Mouse (Mus musculus) hindbrain, embryonic 16.5 days (tissue): ENCODE data around the gene L2hgdh. TPM values are rescaled to one million over a fixed set of nuclear protein-coding genes. Genes with fewer than 3 reads are reported as not detected.

Source experiments
- ATAC-seq: fragments of 200-750 bp; cut with Nextera tagmentation; 2 replicates; pipeline ENCODE4 v1.8.0; 2017; ENCODE audit warnings: moderate TSS enrichment, moderate library complexity
- H3K27ac ChIP-seq: fragments of 300-500 bp; sonication (generic); 2 replicates; pipeline ENCODE4 v1.5.1; 2014; ENCODE audit warnings: low read depth, mild to moderate bottlenecking, control low read depth, low read length, moderate library complexity
- H3K27me3 ChIP-seq: fragments of 300-500 bp; sonication (generic); replicated peaks from 2 replicates; pipeline ENCODE4 v1.6.1; 2014; ENCODE audit warnings: low read length; ENCODE audit not compliant: control insufficient read depth, insufficient read depth
- H3K36me3 ChIP-seq: fragments of 300-500 bp; sonication (generic); 2 replicates; pipeline ENCODE4 v1.6.1; 2014; ENCODE audit warnings: mild to moderate bottlenecking, low read length, moderate library complexity, mixed read lengths; ENCODE audit not compliant: control insufficient read depth, insufficient read depth
- H3K4me1 ChIP-seq: fragments of 300-500 bp; sonication (generic); 2 replicates; pipeline ENCODE4 v1.6.1; 2014; ENCODE audit warnings: low read depth, low read length; ENCODE audit not compliant: control insufficient read depth, insufficient read depth
- H3K4me2 ChIP-seq: fragments of 300-500 bp; sonication (generic); 2 replicates; pipeline ENCODE4 v1.6.1; 2014; ENCODE audit warnings: mild to moderate bottlenecking, low read length, control low read depth, moderate library complexity
- H3K4me3 ChIP-seq: fragments of 300-500 bp; sonication (generic); 2 replicates; pipeline ENCODE4 v1.5.1; 2014; ENCODE audit warnings: mild to moderate bottlenecking, low read length, control low read depth, moderate library complexity
- H3K9ac ChIP-seq: fragments of 300-500 bp; sonication (generic); 2 replicates; pipeline ENCODE4 v1.6.1; 2014; ENCODE audit warnings: low read depth, mild to moderate bottlenecking, control low read depth, low read length, moderate library complexity
- H3K9me3 ChIP-seq: fragments of 300-500 bp; sonication (generic); 2 replicates; pipeline ENCODE4 v1.6.1; 2014; ENCODE audit warnings: mild to moderate bottlenecking, low read length, moderate library complexity; ENCODE audit not compliant: control insufficient read depth
- WGBS: fragments of 180-500 bp; shearing (Covaris S2); extraction: QIAGEN DNeasy Blood & Tissue Kit; methylation state at CpG from one replicate; pipeline ENCODE4 v1.1.7; 2014; 5-methylcytosine and 5-hydroxymethylcytosine counted together
- polyA plus RNA-seq: library from polyadenylated mRNA; unstranded; fragments of >200 nt; fragmentation: Nextera tagmentation; extraction: Ambion mirVana; gene quantifications from 2 replicates; pipeline ENCODE4 v1.2.1, GENCODE M21; 2015

The L2hgdh gene
- polyA plus RNA-seq, 1 experiment from 2014 or later: 14.4 TPM

DNA sequence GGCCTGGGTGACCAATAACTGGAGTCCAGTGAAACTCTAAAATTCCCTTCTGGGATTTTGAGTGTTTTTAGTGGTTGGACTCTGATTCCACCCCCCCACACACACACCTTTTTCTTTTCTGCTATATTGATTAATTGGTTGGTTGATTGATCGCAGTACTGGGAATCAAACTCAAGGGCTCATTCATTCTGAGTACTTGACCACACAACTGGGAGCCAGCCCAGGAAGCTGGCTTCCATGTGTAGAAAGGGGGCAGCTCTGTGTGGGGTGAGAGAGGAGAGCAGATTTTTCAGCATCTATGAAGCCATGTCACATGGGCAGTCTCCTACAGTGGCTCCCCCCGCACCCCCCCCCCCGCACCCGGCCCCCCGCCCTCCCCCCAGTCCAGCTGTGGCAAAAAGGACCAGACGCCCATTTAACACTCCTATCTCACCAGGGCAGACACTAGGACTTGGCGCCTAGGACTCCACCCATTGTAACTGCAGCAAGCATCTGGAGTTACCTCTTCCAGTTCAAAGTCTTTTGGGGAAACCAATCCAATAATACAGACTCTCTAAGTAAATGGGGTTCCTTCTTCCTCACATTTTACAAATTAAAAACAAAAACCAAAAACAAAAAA is 34.7 kb upstream of the L2hgdh start:
- Histone ChIP-seq H3K27me3 (no peaks in the 10 kb centered on the region), H3K9ac (no peak overlapping the region), H3K27ac (no peak overlapping the region), H3K4me3 (no peak overlapping the region), H3K9me3 (no peaks in the 10 kb centered on the region), H3K4me1 (peaks cover 7% of the 10 kb centered on the region), H3K4me2 (no peak overlapping the region), H3K36me3 (no peaks in the 10 kb centered on the region)
- ATAC-seq: no peak
- WGBS: 41% methylated on average over 7 of the region's 7 CpGs

DNA sequence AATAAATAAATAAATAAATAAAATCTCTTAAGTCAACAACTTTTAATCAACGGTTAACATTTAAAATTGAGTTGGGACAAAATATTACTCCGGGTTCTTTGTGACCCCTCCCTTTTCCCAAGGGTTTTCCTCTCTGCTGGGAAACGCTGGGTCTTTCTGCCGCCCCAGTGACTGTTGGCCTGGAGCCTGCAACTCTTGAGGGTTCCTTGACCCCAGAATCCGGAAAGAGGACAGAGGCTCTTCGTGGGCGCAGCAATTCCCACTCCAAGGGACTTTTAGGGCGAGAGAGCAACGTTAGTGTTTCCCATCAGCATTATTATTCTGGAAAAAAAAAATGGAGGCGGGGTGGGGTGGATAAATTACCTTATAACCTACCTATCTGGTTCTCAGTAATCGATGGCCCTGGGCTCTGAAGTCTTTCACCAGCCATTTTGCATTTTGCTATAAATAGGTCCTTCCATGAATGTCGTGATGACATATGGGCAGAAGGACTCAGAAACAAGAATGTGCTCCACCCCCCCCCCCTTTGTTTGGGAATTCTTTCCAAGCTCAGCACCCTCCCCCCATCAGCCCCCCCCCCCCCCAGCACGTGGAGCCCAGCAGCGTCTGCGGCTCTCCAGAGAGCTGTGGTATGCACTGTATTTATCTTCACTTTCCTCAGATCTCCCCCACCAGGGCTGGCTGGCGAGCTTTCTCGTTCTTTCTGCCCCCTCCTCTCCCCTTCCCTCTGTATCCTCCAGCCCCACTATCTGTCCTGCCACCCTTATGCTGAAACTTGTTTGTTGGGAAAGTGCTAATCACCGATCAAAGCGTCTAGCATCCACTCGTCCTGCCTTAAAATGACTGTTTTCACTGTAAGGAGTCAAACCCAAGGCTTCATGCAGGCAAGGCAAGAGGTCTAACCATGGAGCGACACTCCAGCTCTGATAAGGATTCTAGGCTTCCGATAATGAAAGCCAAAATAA is 33.8 kb upstream of the L2hgdh start:
- H3K4me3 ChIP-seq: peak overlapping the region; percentile 18
- no peaks in the 10 kb centered on the region for H3K27me3 ChIP-seq
- H3K27ac ChIP-seq: no peak overlapping the region
- WGBS: 9% methylated on average over 22 of the region's 22 CpGs
- peaks cover 7% of the 10 kb centered on the region for H3K4me1 ChIP-seq
- no peak for ATAC-seq
- H3K9me3 ChIP-seq: no peaks in the 10 kb centered on the region
- peak overlapping the region; percentile 54 for H3K4me2 ChIP-seq
- peak overlapping the region; percentile 45; the same call in 1 of the 2 replicates for H3K9ac ChIP-seq
- no peaks in the 10 kb centered on the region for H3K36me3 ChIP-seq

DNA sequence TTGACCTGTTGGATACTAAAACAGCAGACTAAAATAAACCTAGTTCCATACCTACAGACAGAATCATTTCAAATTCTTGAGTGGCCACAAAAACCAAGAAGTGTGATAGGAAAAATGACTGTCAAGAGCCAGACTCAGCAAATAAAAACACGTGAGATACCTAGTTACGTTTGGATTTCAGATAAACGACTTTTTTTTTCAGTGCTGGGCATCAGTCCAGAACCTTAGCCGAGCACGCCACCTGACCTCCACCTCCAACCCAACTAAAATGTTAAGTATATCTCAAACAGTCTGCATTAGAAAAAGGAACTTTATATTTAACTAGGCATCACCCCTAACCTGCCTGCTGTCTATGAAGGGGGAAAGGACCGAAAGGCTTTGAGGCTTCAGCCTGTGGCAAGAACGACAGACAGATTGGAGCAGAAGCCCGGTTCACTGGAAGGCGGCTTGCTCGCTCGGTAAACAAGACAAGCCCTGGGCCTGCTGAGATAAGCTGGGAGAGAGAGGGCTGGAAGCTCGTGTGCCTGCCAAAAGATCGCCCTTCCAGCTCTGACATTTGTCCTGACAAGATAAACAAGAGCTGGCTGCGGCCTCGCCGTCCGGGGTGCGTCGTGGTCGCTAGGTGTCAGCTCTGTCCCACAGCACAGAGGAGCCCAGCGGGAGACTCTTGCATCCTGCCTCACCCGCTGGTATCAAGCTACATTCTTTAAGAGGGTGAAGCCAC is 32.9 kb upstream of the L2hgdh start:
- Histone ChIP-seq H3K4me2 (peak overlapping the region; percentile 54), H3K4me3 (peak overlapping the region; percentile 18), H3K36me3 (no peaks in the 10 kb centered on the region), H3K27ac (no peak overlapping the region), H3K27me3 (no peaks in the 10 kb centered on the region), H3K9me3 (no peaks in the 10 kb centered on the region), H3K4me1 (peaks cover 7% of the 10 kb centered on the region), H3K9ac (peak overlapping the region; percentile 5; the same call in 1 of the 2 replicates)
- 16% methylated on average over 22 of the region's 22 CpGs for WGBS
- ATAC-seq: peak; percentile 87

DNA sequence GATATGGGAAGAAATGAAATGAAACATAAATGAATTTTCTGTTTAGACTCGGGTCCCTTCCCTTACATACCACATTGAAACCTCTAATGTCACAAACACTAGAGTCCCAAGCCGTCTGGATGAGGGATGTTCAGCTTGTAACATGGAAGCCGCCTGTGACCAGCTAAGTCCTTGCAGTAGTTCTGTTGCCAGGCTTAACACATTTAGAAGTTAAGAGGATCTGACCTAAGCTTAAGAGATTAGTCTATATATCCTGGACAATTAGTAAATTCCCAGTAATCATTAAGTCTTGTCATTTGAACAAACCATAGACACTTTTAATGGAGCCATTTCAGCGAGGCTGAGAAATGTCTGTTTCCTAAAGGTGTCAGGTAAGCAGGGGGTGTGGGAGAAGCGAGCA is 31.3 kb upstream of the L2hgdh start:
- Histone ChIP-seq H3K9ac (no peak overlapping the region), H3K27ac (no peak overlapping the region), H3K27me3 (no peaks in the 10 kb centered on the region), H3K4me2 (no peak overlapping the region), H3K9me3 (no peaks in the 10 kb centered on the region), H3K4me3 (no peak overlapping the region), H3K4me1 (peaks cover 7% of the 10 kb centered on the region), H3K36me3 (no peaks in the 10 kb centered on the region)
- ATAC-seq: no peak
- WGBS: 83% methylated on average over 5 of the region's 5 CpGs

DNA sequence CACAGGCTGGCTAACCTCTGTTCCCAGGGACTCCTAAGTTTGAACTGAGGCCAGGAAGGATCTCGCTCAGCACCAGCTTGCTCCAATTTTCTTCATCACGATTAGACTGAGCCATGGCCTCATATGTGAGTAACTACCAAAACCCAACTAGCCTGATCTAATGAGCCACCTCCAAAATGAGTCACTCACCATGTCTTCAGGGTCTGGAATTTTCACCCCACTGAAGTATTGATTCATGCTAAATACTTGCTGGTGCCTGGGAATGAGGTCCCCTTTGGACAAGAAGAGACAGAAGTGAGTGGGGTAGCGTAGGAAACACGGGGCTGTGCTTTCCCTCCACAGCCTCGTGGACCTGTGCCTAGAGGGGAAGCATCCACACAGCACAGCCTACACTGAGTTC is 29.3 kb upstream of the L2hgdh start:
- 87% methylated on average over 5 of the region's 5 CpGs for WGBS
- no peak overlapping the region for H3K9ac ChIP-seq
- no peaks in the 10 kb centered on the region for H3K36me3 ChIP-seq
- no peak for ATAC-seq
- H3K4me2 ChIP-seq: no peak overlapping the region
- H3K4me1 ChIP-seq: peaks cover 7% of the 10 kb centered on the region
- no peaks in the 10 kb centered on the region for H3K27me3 ChIP-seq
- no peak overlapping the region for H3K4me3 ChIP-seq
- H3K9me3 ChIP-seq: no peaks in the 10 kb centered on the region
- no peak overlapping the region for H3K27ac ChIP-seq

DNA sequence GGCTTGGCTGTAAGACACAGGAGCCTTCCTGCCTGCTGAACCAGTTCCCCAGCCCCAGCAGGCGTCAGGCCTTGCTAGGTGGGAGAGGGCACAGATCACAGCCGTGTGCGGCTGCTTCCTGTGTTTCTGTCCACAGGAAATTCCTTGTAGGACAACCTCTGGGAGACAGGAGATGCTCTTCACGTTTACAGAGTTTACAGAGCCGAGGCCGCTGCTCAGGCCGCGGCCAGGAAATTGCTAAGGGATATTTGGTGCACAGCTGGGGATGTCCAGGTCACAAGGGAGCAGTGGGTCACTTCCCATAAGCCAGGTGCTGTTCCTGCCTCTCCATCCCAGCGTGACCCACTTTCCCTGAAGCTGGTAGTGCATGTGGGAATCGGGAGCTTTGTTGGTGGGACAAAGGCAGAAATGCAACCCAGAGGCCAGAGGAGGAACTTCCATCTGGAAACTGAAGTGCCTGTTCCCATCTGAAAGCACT is 27.2 kb upstream of the L2hgdh start:
- no peak for ATAC-seq
- Histone ChIP-seq H3K4me2 (no peak overlapping the region), H3K27ac (no peak overlapping the region; the same call in 1 of the 2 replicates), H3K4me1 (no peaks in the 10 kb centered on the region), H3K9me3 (no peaks in the 10 kb centered on the region), H3K36me3 (no peaks in the 10 kb centered on the region), H3K9ac (no peak overlapping the region), H3K27me3 (no peaks in the 10 kb centered on the region), H3K4me3 (no peak overlapping the region)
- WGBS: 46% methylated on average over 10 of the region's 10 CpGs

- H3K4me1 ChIP-seq: no peaks in the 10 kb centered on the region
- H3K9ac ChIP-seq: no peak overlapping the region
- H3K27ac ChIP-seq: no peak overlapping the region
- H3K9me3 ChIP-seq: no peaks in the 10 kb centered on the region
- H3K4me2 ChIP-seq: no peak overlapping the region
- ATAC-seq: no peak
- no peaks in the 10 kb centered on the region for H3K36me3 ChIP-seq
- no peaks in the 10 kb centered on the region for H3K27me3 ChIP-seq
- H3K4me3 ChIP-seq: no peak overlapping the region
- WGBS: 93% methylated on average over 5 of the region's 5 CpGs
Observed at GRCm38 (mm10) chr12:69744138-69744537, 19.5 kb upstream of the L2hgdh start.

DNA sequence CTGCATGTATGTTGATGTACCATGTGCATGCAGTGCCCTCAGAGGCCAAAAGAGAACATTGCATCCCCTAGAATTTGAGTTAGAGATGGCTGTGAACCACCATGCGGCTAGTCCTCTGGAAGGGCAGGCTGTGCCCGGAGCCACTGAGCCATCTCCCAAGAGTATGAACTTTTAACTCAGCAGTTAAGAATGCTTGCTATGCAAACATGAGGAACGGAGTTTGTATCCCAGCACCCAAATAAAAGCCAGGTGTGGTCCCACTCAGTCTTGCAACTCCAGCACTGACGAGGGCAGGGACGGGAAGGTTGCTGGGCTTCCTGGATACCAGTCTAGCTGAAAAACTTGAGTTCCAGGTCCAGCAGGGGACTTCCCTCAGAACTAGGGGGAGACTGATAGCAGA is 17.3 kb upstream of the L2hgdh start:
- Histone ChIP-seq H3K4me3 (no peak overlapping the region), H3K27me3 (no peaks in the 10 kb centered on the region), H3K4me1 (no peaks in the 10 kb centered on the region), H3K9ac (no peak overlapping the region), H3K27ac (no peak overlapping the region), H3K36me3 (no peaks in the 10 kb centered on the region), H3K9me3 (no peaks in the 10 kb centered on the region), H3K4me2 (no peak overlapping the region)
- ATAC-seq: no peak
- 85% methylated on average over 5 of the region's 5 CpGs for WGBS

DNA sequence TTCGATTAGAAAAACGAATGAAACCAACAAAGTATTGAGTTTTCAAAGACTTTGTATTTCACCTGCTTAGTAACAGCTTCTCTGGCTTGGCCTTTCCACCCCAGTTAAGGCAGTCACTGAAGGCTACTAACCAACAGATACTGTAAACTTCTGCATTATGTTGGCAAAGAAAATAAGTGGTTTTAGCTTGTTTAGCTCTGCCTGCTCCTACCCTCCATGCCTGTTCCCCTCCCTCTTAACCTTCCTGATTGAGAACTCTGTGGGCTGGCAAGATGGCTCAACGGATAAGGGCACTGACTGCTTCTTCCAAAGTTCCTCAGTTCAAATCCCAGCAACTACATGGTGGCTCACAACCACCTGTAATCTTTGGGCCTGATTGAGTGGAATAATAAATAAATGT is 9.2 kb upstream of the L2hgdh start:
- H3K27me3 ChIP-seq: no peaks in the 10 kb centered on the region
- WGBS: 86% methylated on average over 3 of the region's 3 CpGs
- ATAC-seq: no peak

More for the DNA sequence above, 9.2 kb upstream of the L2hgdh start:
- no peak overlapping the region for H3K27ac ChIP-seq
- H3K4me2 ChIP-seq: no peak overlapping the region
- H3K9me3 ChIP-seq: no peaks in the 10 kb centered on the region
- no peak overlapping the region for H3K4me3 ChIP-seq
- H3K4me1 ChIP-seq: no peaks in the 10 kb centered on the region
- H3K9ac ChIP-seq: no peak overlapping the region
- no peaks in the 10 kb centered on the region for H3K36me3 ChIP-seq
